Mouse (Mus musculus) embryonic facial prominence, embryonic 11.5 days (tissue): ENCODE measurements around the gene Zic4. TPM values are rescaled to one million over a fixed set of nuclear protein-coding genes. Genes with fewer than 3 reads are reported as not detected.
A peak's percentile ranks its signal among the peaks of the same experiment; 100 is the strongest.

Experiments
- ATAC-seq: fragments of 200-750 bp; cut with Nextera tagmentation; replicated peaks from 2 replicates; pipeline ENCODE4 v1.8.0; 2017; ENCODE audit warnings: low read depth; ENCODE audit not compliant: insufficient number of reproducible peaks, low FRiP score, low TSS enrichment
- DNase-seq: peaks from one replicate; pipeline ENCODE4 v3.0.0-alpha.2; 2015; ENCODE audit warnings: low spot score
- H3K27ac ChIP-seq: fragments of 300-500 bp; sonication (generic); replicated peaks from 2 replicates; pipeline ENCODE4 v1.5.1; 2014; ENCODE audit warnings: mild to moderate bottlenecking, low read depth, low read length, control low read depth
- H3K27me3 ChIP-seq: fragments of 300-500 bp; sonication (generic); 2 replicates; pipeline ENCODE4 v1.6.1; 2014; ENCODE audit warnings: mild to moderate bottlenecking, low read length, moderate library complexity, mixed read lengths; ENCODE audit not compliant: control insufficient read depth, insufficient read depth
- H3K36me3 ChIP-seq: fragments of 300-500 bp; sonication (generic); replicated peaks from 2 replicates; pipeline ENCODE4 v1.6.1; 2014; ENCODE audit warnings: low read depth, mild to moderate bottlenecking, low read length, moderate library complexity, mixed read lengths; ENCODE audit not compliant: control insufficient read depth, insufficient read depth
- H3K4me1 ChIP-seq: fragments of 300-500 bp; sonication (generic); 2 replicates; pipeline ENCODE4 v1.6.1; 2014; ENCODE audit warnings: low read length, mixed read lengths; ENCODE audit not compliant: control insufficient read depth, insufficient read depth
- H3K4me2 ChIP-seq: fragments of 300-500 bp; sonication (generic); 2 replicates; pipeline ENCODE4 v1.6.1; 2014; ENCODE audit warnings: low read depth, mild to moderate bottlenecking, control low read depth, low read length, moderate library complexity
- H3K4me3 ChIP-seq: fragments of 300-500 bp; sonication (generic); 2 replicates; pipeline ENCODE4 v1.5.1; 2014; ENCODE audit warnings: low read depth, low read length, control low read depth
- H3K9ac ChIP-seq: fragments of 300-500 bp; sonication (generic); replicated peaks from 2 replicates; pipeline ENCODE4 v1.6.1; 2014; ENCODE audit warnings: mild to moderate bottlenecking, control low read depth, low read length
- H3K9me3 ChIP-seq: fragments of 300-500 bp; sonication (generic); replicated peaks from 2 replicates; pipeline ENCODE4 v1.6.1; 2016; ENCODE audit warnings: mild to moderate bottlenecking, low read length, inconsistent platforms, mixed read lengths; ENCODE audit not compliant: control insufficient read depth
- WGBS: fragments of 180-500 bp; shearing (Covaris S2); extraction: QIAGEN DNeasy Blood & Tissue Kit; methylation state at CpG from one replicate; pipeline ENCODE4 v1.1.7; 2014; 5-methylcytosine and 5-hydroxymethylcytosine counted together
- polyA plus RNA-seq: library from polyadenylated mRNA; unstranded; fragments of >200 nt; fragmentation: Nextera tagmentation; extraction: Ambion mirVana; gene quantifications from 2 replicates; pipeline ENCODE4 v1.2.1, GENCODE M21; 2014

The Zic4 gene
- polyA plus RNA-seq, 1 experiment from 2014 or later: 6.9 TPM

DNA sequence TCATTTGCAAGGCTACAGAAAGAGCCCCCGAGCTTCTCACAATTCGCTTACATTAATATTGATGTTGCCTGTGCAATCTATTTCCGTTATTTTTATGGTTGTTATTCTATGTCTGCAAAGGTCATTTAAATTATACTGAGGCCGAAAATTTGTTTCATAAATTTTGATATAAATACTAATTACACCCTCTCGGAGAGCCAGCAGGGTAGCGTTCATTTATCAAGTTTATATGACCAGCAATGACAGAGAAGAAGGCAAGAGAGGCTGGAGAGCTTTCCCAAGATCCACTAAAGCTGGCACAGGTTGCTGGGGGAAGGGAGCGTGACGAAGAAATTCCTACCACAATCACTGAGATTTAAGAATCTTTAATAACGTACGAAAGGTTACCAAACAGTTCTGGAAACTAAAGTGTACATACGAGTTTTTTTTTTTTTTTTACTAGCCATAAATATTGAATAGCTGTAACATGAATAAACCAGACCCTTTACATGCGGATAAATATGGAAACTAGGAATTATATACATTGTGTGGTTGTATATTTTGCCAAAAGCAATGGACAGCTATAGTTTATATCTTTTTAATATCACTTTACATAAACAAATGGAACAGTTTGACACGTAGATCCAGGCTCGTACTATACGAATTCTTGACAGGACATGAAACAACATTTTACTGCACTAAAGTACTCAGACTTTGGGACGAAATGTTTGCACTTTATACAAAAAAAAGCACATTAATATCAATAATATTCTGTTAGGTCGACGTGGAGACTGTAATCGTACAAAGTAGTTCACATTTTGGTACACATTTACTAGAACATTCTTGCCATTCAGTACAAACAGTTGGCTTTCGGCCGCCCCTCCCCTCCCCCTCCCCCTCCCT is 1.8 kb upstream of the Zic4 start:
- H3K4me1 ChIP-seq: no peaks in the 10 kb centered on the region
- ATAC-seq (no peak), DNase-seq (peak; percentile 36)
- H3K4me3 ChIP-seq: peak overlapping the region; percentile 37; the same call in 1 of the 2 replicates
- no peak overlapping the region for H3K9ac ChIP-seq
- no peak overlapping the region for H3K4me2 ChIP-seq
- H3K36me3 ChIP-seq: no peaks in the 10 kb centered on the region
- no peak overlapping the region for H3K27ac ChIP-seq
- no peaks in the 10 kb centered on the region for H3K9me3 ChIP-seq
- WGBS: 3% methylated on average over 21 of the region's 21 CpGs
- peaks cover 59% of the 10 kb centered on the region for H3K27me3 ChIP-seq

- DNase-seq (peak; percentile 11), ATAC-seq (peak; percentile 8; the same call in 1 of the 2 replicates)
- under 1% methylated on average over 35 of the region's 35 CpGs for WGBS
- H3K4me1 ChIP-seq: no peaks in the 10 kb centered on the region
- H3K9me3 ChIP-seq: no peaks in the 10 kb centered on the region
- peak overlapping the region; percentile 37 for H3K4me3 ChIP-seq
- peak overlapping the region; percentile 54 for H3K9ac ChIP-seq
- H3K27ac ChIP-seq: no peak overlapping the region
- H3K36me3 ChIP-seq: no peaks in the 10 kb centered on the region
- H3K4me2 ChIP-seq: no peak overlapping the region
- H3K27me3 ChIP-seq: peaks cover 57% of the 10 kb centered on the region
These were observed 969 bp upstream of the Zic4 start for GRCm38 (mm10) chr9:91361033-91361855.

DNA sequence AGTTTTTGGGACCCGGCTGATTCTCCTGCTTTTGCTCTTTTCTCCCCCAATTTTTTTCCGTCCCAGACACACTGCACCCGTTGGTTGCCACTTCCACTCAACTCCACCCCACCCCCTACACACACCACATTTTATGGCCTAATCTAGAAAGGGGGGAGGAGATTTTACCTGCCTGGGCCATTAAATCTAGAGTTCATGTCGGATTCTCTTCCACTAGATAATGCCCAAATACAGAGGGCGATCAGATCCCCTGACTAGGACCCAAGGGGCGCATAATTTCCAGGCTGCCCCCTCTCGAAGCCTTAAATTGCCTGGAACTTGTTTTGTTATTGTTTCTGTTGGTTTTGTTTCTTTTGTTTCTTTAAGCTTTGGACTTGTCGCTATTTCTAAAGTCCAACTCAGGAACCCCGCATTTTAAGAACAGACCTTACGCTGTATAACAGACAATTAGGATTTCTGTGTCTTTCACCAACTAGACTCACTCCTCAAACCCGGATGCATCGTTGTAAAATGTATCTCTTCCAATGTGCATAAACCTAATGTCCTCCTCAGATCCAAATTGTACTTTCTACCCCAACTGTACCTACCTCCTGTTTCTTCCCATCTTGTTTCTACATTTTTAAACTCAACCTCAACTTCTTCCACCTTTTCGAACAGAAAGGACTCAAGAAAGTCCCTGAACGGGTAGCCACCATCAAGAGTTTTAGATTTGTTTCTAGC is 958 bp downstream of the Zic4 start:
- Histone ChIP-seq H3K27ac (no peak overlapping the region), H3K9ac (peak overlapping the region; percentile 62)
- 2% methylated on average over 14 of the region's 14 CpGs for WGBS

GRCm38 (mm10) chr9:91363814-91364126 is 1.6 kb downstream of the Zic4 start:
- Histone ChIP-seq H3K9me3 (no peaks in the 10 kb centered on the region), H3K4me2 (no peak overlapping the region), H3K27me3 (peaks cover 57% of the 10 kb centered on the region), H3K4me3 (peak overlapping the region; percentile 37), H3K27ac (no peak overlapping the region; the same call in 1 of the 2 replicates), H3K4me1 (no peaks in the 10 kb centered on the region), H3K9ac (peak overlapping the region; percentile 62), H3K36me3 (no peaks in the 10 kb centered on the region)
- no peak for ATAC-seq
- DNase-seq: peak; percentile 16
- 2% methylated on average over 7 of the region's 7 CpGs for WGBS

More for the DNA sequence above, 958 bp downstream of the Zic4 start:
- peak overlapping the region; percentile 37 for H3K4me3 ChIP-seq
- H3K36me3 ChIP-seq: no peaks in the 10 kb centered on the region
- H3K9me3 ChIP-seq: no peaks in the 10 kb centered on the region
- no peak overlapping the region for H3K4me2 ChIP-seq
- peaks cover 51% of the 10 kb centered on the region for H3K27me3 ChIP-seq
- DNase-seq (peak; percentile 27), ATAC-seq (no peak)
- no peaks in the 10 kb centered on the region for H3K4me1 ChIP-seq

GRCm38 (mm10) chr9:91364127-91364970 is 2.1 kb downstream of the Zic4 start:
- peak overlapping the region; percentile 47 for H3K27ac ChIP-seq
- H3K9me3 ChIP-seq: no peaks in the 10 kb centered on the region
- WGBS: 1% methylated on average over 77 of the region's 77 CpGs
- H3K9ac ChIP-seq: peak overlapping the region; percentile 62
- H3K27me3 ChIP-seq: peaks cover 59% of the 10 kb centered on the region
- peak overlapping the region; percentile 37 for H3K4me3 ChIP-seq
- ATAC-seq (peak; percentile 41), DNase-seq (peak; percentile 36)
- H3K4me1 ChIP-seq: no peaks in the 10 kb centered on the region
- H3K36me3 ChIP-seq: no peaks in the 10 kb centered on the region
- H3K4me2 ChIP-seq: peak overlapping the region; percentile 13

DNA sequence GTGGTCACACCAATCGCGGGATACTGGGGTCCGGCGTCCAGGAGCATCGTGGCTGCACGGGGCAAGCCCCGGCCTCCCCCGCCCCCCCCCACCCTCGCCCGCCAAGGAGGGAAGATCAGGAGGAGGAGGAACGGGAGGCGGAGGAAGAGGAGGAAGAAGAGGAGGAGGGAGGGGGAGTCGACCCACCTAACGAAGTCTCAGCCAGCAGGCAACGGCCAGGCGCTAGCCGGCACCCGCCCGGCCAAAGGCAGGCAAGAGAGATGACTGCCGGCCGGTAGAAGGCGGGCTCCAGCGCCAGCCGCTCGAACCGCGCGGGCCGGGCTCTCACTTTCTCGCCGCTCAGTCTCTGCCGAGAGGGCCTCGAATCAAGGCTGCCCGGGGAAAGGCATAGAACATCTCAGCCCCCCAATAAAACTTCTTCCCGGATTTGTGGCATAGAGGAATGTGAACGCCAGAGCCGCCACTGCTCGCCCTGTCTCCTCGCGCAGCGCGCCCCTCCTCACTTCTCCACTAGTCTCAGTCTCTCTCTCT is 2.8 kb downstream of the Zic4 start:
- peak; percentile 61 for ATAC-seq
- peak; percentile 62 for DNase-seq
- Histone ChIP-seq H3K4me3 (peak overlapping the region; percentile 37), H3K4me1 (no peaks in the 10 kb centered on the region), H3K4me2 (peak overlapping the region; percentile 13), H3K36me3 (no peaks in the 10 kb centered on the region), H3K27me3 (peaks cover 64% of the 10 kb centered on the region), H3K27ac (peak overlapping the region; percentile 47), H3K9me3 (no peaks in the 10 kb centered on the region), H3K9ac (peak overlapping the region; percentile 62)
- 0% methylated on average over 35 of the region's 42 CpGs for WGBS

DNA sequence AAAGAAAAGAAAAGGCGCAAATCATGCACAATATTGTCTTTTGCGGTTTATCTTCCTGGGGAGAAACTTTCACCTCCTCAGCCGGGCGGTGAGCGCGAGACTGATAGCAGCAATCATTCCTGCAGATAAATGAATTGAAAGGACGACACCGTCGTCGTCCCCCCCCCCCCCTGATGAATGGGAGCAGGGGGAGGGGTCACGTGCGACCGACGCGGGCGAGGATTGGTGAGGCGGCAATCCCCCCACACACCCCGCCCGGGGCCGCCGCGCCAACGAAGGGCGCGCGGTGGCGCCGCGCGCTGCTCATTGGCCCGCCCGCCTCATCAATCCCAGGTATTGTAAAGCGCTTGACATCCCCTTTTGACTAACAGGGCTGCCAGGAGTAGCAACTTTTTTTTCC is 3.5 kb downstream of the Zic4 start, which contains the start of gene Zic1:
Gene Zic1, minus strand, starts transcription at position 147 of the 400 bp plus-strand sequence.
- peak within 1 kb of the TSS; percentile 37 for H3K4me3 ChIP-seq
- no peak for DNase-seq
- ATAC-seq: peak; percentile 53; the same call in 1 of the 2 replicates
- no peaks in the 10 kb centered on the region for H3K9me3 ChIP-seq
- no peaks in the 10 kb centered on the region for H3K36me3 ChIP-seq
- WGBS: under 1% methylated on average over 25 of the region's 33 CpGs
- peak within 1 kb of the TSS; percentile 62 for H3K9ac ChIP-seq
- H3K4me1 ChIP-seq: no peaks in the 10 kb centered on the region
- H3K27ac ChIP-seq: peak within 1 kb of the TSS; percentile 47
- peaks cover 68% of the 10 kb centered on the region for H3K27me3 ChIP-seq
- H3K4me2 ChIP-seq: peak within 1 kb of the TSS; percentile 13
